Mouse (Mus musculus) hindbrain, embryonic 14.5 days (tissue): ENCODE results near the gene Pcnx3. TPM values are rescaled to one million over a fixed set of nuclear protein-coding genes. Genes with fewer than 3 reads are reported as not detected.

Experiments
- ATAC-seq: fragments of 200-750 bp; cut with Nextera tagmentation; 2 replicates; pipeline ENCODE4 v1.8.0; 2017; ENCODE audit warnings: moderate number of reproducible peaks, mild to moderate bottlenecking, moderate TSS enrichment, moderate library complexity; ENCODE audit not compliant: low FRiP score
- DNase-seq: peaks from one replicate; pipeline ENCODE4 v3.0.0-alpha.2; 2015; ENCODE audit warnings: low spot score
- H3K27ac ChIP-seq: fragments of 300-500 bp; sonication (generic); 2 replicates; pipeline ENCODE4 v1.5.1; 2014; ENCODE audit warnings: mild to moderate bottlenecking, moderate library complexity
- H3K27me3 ChIP-seq: fragments of 300-500 bp; sonication (generic); 2 replicates; pipeline ENCODE4 v1.6.1; 2014; ENCODE audit warnings: mild to moderate bottlenecking, low read length, mixed read lengths; ENCODE audit not compliant: control insufficient read depth, insufficient read depth
- H3K36me3 ChIP-seq: fragments of 300-500 bp; sonication (generic); replicated peaks from 2 replicates; pipeline ENCODE4 v1.6.1; 2014; ENCODE audit not compliant: control insufficient read depth, insufficient read depth
- H3K4me1 ChIP-seq: fragments of 300-500 bp; sonication (generic); replicated peaks from 2 replicates; pipeline ENCODE4 v1.6.1; 2014; ENCODE audit warnings: antibody characterized with exemption, low read length, mixed read lengths; ENCODE audit not compliant: control insufficient read depth, insufficient read depth
- H3K4me2 ChIP-seq: fragments of 300-500 bp; sonication (generic); replicated peaks from 2 replicates; pipeline ENCODE4 v1.6.1; 2014; ENCODE audit warnings: mild to moderate bottlenecking, moderate library complexity
- H3K4me3 ChIP-seq: fragments of 300-500 bp; sonication (generic); replicated peaks from 2 replicates; pipeline ENCODE4 v1.5.1; 2014; ENCODE audit warnings: mild to moderate bottlenecking, low read length
- H3K9ac ChIP-seq: fragments of 300-500 bp; sonication (generic); 2 replicates; pipeline ENCODE4 v1.6.1; 2014
- H3K9me3 ChIP-seq: fragments of 300-500 bp; sonication (generic); 2 replicates; pipeline ENCODE4 v1.6.1; 2016; ENCODE audit warnings: low read length; ENCODE audit not compliant: control insufficient read depth
- WGBS: fragments of 180-500 bp; shearing (Covaris S2); extraction: QIAGEN DNeasy Blood & Tissue Kit; methylation state at CpG from one replicate; pipeline ENCODE4 v1.1.7; 2014; 5-methylcytosine and 5-hydroxymethylcytosine counted together
- polyA plus RNA-seq: library from polyadenylated mRNA; unstranded; fragments of >200 nt; fragmentation: Nextera tagmentation; extraction: Ambion mirVana; gene quantifications from 2 replicates; pipeline ENCODE4 v1.2.1, GENCODE M21; 2014

Gene Pcnx3
- polyA plus RNA-seq, 1 experiment from 2014 or later: 32.1 TPM

- Histone ChIP-seq H3K4me2 (no peak overlapping the region), H3K9me3 (no peaks in the 10 kb centered on the region), H3K9ac (no peak overlapping the region), H3K4me1 (peaks cover 17% of the 10 kb centered on the region), H3K4me3 (no peak overlapping the region), H3K27ac (no peak overlapping the region), H3K36me3 (peaks cover 67% of the 10 kb centered on the region), H3K27me3 (no peaks in the 10 kb centered on the region)
- WGBS: 70% methylated on average over 9 of the region's 9 CpGs
- DNase-seq (no peak), ATAC-seq (no peak)
Measured at GRCm38 (mm10) chr19:5640339-5640738, 48.4 kb downstream of the Pcnx3 start.

GRCm38 (mm10) chr19:5638416-5639005, 50.2 kb downstream of the Pcnx3 start:
- peak overlapping the region; percentile 86 for H3K9ac ChIP-seq
- H3K27me3 ChIP-seq: no peaks in the 10 kb centered on the region
- no peak for DNase-seq
- H3K9me3 ChIP-seq: no peaks in the 10 kb centered on the region
- H3K4me1 ChIP-seq: peaks cover 17% of the 10 kb centered on the region
- peak overlapping the region; percentile 95 for H3K4me2 ChIP-seq
- no peak for ATAC-seq
- peaks cover 48% of the 10 kb centered on the region for H3K36me3 ChIP-seq
- H3K4me3 ChIP-seq: peak overlapping the region; percentile 92
- WGBS: 91% methylated on average over 18 of the region's 18 CpGs
- H3K27ac ChIP-seq: peak overlapping the region; percentile 90; the same call in 1 of the 2 replicates

GRCm38 (mm10) chr19:5637069-5638047, 51.4 kb downstream of the Pcnx3 start, which contains the start of gene Rela:
TSS of gene Rela (plus strand) at chr19:5637483.
- Histone ChIP-seq H3K27ac (peak within 1 kb of the TSS; percentile 90), H3K4me2 (peak within 1 kb of the TSS; percentile 95), H3K27me3 (no peaks in the 10 kb centered on the region), H3K9me3 (no peaks in the 10 kb centered on the region), H3K4me1 (peaks cover 17% of the 10 kb centered on the region), H3K4me3 (peak within 1 kb of the TSS; percentile 92), H3K9ac (peak within 1 kb of the TSS; percentile 86), H3K36me3 (peaks cover 37% of the 10 kb centered on the region)
- DNase-seq: peak; percentile 89
- peak; percentile 85 for ATAC-seq
- WGBS: under 1% methylated on average over 105 of the region's 109 CpGs

- Histone ChIP-seq H3K27ac (peak overlapping the region; percentile 90), H3K4me2 (peak overlapping the region; percentile 95), H3K27me3 (no peaks in the 10 kb centered on the region), H3K4me1 (peaks cover 17% of the 10 kb centered on the region), H3K9me3 (no peaks in the 10 kb centered on the region), H3K4me3 (peak overlapping the region; percentile 92), H3K36me3 (peaks cover 29% of the 10 kb centered on the region), H3K9ac (peak overlapping the region; percentile 86)
- 39% methylated on average over 12 of the region's 12 CpGs for WGBS
- DNase-seq (no peak), ATAC-seq (no peak)
Measured at GRCm38 (mm10) chr19:5636571-5637041, 52.1 kb downstream of the Pcnx3 start.

- no peak overlapping the region for H3K4me3 ChIP-seq
- no peaks in the 10 kb centered on the region for H3K27me3 ChIP-seq
- WGBS: 84% methylated on average over 7 of the region's 7 CpGs
- DNase-seq: no peak
- no peaks in the 10 kb centered on the region for H3K9me3 ChIP-seq
- H3K9ac ChIP-seq: peak overlapping the region; percentile 86; the same call in 1 of the 2 replicates
- H3K4me1 ChIP-seq: peaks cover 17% of the 10 kb centered on the region
- ATAC-seq: no peak
- H3K36me3 ChIP-seq: peaks cover 24% of the 10 kb centered on the region
- H3K27ac ChIP-seq: no peak overlapping the region; the same call in 1 of the 2 replicates
- H3K4me2 ChIP-seq: no peak overlapping the region
Measured at GRCm38 (mm10) chr19:5636036-5636570, 52.6 kb downstream of the Pcnx3 start.

- no peaks in the 10 kb centered on the region for H3K9me3 ChIP-seq
- no peak for ATAC-seq
- H3K4me3 ChIP-seq: no peak overlapping the region
- no peak overlapping the region for H3K27ac ChIP-seq
- peaks cover 7% of the 10 kb centered on the region for H3K4me1 ChIP-seq
- no peak overlapping the region for H3K9ac ChIP-seq
- DNase-seq: no peak
- WGBS: 79% methylated on average over 9 of the region's 9 CpGs
- H3K4me2 ChIP-seq: no peak overlapping the region
- H3K27me3 ChIP-seq: no peaks in the 10 kb centered on the region
- H3K36me3 ChIP-seq: no peaks in the 10 kb centered on the region
Measured at GRCm38 (mm10) chr19:5632120-5632519, 56.6 kb downstream of the Pcnx3 start.

GRCm38 (mm10) chr19:5629907-5630306, 58.8 kb downstream of the Pcnx3 start:
- Histone ChIP-seq H3K27me3 (no peaks in the 10 kb centered on the region), H3K36me3 (no peaks in the 10 kb centered on the region), H3K4me1 (no peaks in the 10 kb centered on the region), H3K27ac (no peak overlapping the region), H3K4me2 (no peak overlapping the region), H3K9me3 (no peaks in the 10 kb centered on the region), H3K4me3 (no peak overlapping the region), H3K9ac (no peak overlapping the region)
- no peak for DNase-seq
- ATAC-seq: no peak

GRCm38 (mm10) chr19:5625311-5625710, 63.4 kb downstream of the Pcnx3 start:
- Histone ChIP-seq H3K9me3 (no peaks in the 10 kb centered on the region), H3K27ac (no peak overlapping the region), H3K27me3 (no peaks in the 10 kb centered on the region), H3K4me1 (no peaks in the 10 kb centered on the region), H3K4me2 (no peak overlapping the region), H3K4me3 (no peak overlapping the region), H3K9ac (no peak overlapping the region), H3K36me3 (no peaks in the 10 kb centered on the region)
- 87% methylated on average over 8 of the region's 8 CpGs for whole genome bisulfite sequencing
- ATAC-seq (no peak), DNase-seq (no peak)

GRCm38 (mm10) chr19:5621884-5622283, 66.8 kb downstream of the Pcnx3 start:
- WGBS: 87% methylated on average over 5 of the region's 5 CpGs
- no peaks in the 10 kb centered on the region for H3K36me3 ChIP-seq
- no peaks in the 10 kb centered on the region for H3K9me3 ChIP-seq
- DNase-seq (no peak), ATAC-seq (no peak)
- H3K27ac ChIP-seq: no peak overlapping the region
- H3K9ac ChIP-seq: no peak overlapping the region
- H3K4me2 ChIP-seq: no peak overlapping the region
- H3K4me3 ChIP-seq: no peak overlapping the region
- H3K4me1 ChIP-seq: no peaks in the 10 kb centered on the region
- 0 out of 2 replicates have a peak, but pooled peaks cover 1% of the 10 kb centered on the region for H3K27me3 ChIP-seq
